Mouse (Mus musculus) retina, postnatal 7 days (tissue): ENCODE measurements at regions not wholly inside any gene's neighbourhood (a gene's known extent, or its start where the extent isn't known, plus 50 kb on each side); places are given as distances from the start of the nearest gene placed in this dataset.

ENCODE experiments used
- DNase-seq: peaks from one replicate; pipeline ENCODE4 v3.0.0-alpha.2; 2012; ENCODE audit warnings: low read depth, low spot score

GRCm38 (mm10) chr12:32640591-32640990, 178.8 kb upstream of the Nampt start:
- DNase-seq = no peak

- DNase-seq = no peak
Observed at GRCm38 (mm10) chr12:32642493-32642892, 176.9 kb upstream of the Nampt start.

GRCm38 (mm10) chr12:32653096-32653495, 166.2 kb upstream of the Nampt start:
- DNase-seq = no peak

GRCm38 (mm10) chr12:32656194-32656593, 163.2 kb upstream of the Nampt start:
- no peak for DNase-seq

GRCm38 (mm10) chr12:32661782-32662413, 157.4 kb upstream of the Nampt start:
- no peak for DNase-seq

- DNase-seq = no peak
Observed at GRCm38 (mm10) chr12:32666040-32666439, 153.3 kb upstream of the Nampt start.

GRCm38 (mm10) chr12:32677908-32678307, 141.4 kb upstream of the Nampt start:
- DNase-seq = no peak

GRCm38 (mm10) chr12:32678756-32679155, 140.6 kb upstream of the Nampt start:
- no peak for DNase-seq

- no peak for DNase-seq
Observed at GRCm38 (mm10) chr12:32681910-32682309, 137.4 kb upstream of the Nampt start.

GRCm38 (mm10) chr12:32683375-32683774, 136.0 kb upstream of the Nampt start:
- DNase-seq = no peak

- DNase-seq = no peak
Observed at GRCm38 (mm10) chr12:32685788-32686385, 133.5 kb upstream of the Nampt start.

GRCm38 (mm10) chr12:32689361-32689760, 130.0 kb upstream of the Nampt start:
- no peak for DNase-seq

- DNase-seq = no peak
Observed at GRCm38 (mm10) chr12:32690096-32690495, 129.2 kb upstream of the Nampt start.

GRCm38 (mm10) chr12:32692081-32692819, 127.1 kb upstream of the Nampt start:
- DNase-seq = no peak

GRCm38 (mm10) chr12:32692962-32693361, 126.4 kb upstream of the Nampt start:
- DNase-seq = no peak

GRCm38 (mm10) chr12:32693678-32694077, 125.7 kb upstream of the Nampt start:
- no peak for DNase-seq

- no peak for DNase-seq
Observed at GRCm38 (mm10) chr12:32696832-32697231, 122.5 kb upstream of the Nampt start.

GRCm38 (mm10) chr12:32709188-32709587, 110.2 kb upstream of the Nampt start:
- DNase-seq = no peak

- no peak for DNase-seq
Observed at GRCm38 (mm10) chr12:32717129-32717921, 102.0 kb upstream of the Nampt start.

- no peak for DNase-seq
Observed at GRCm38 (mm10) chr12:32719203-32719602, 100.1 kb upstream of the Nampt start.

- DNase-seq = no peak
Observed at GRCm38 (mm10) chr12:32724451-32725188, 94.7 kb upstream of the Nampt start.
